Mouse (Mus musculus) midbrain, embryonic 14.5 days (tissue): Measurements from ENCODE around the gene B3gnt8. TPM values are rescaled to one million over a fixed set of nuclear protein-coding genes. Genes with fewer than 3 reads are reported as not detected.

Experiments
- ATAC-seq: fragments of 200-750 bp; cut with Nextera tagmentation; 2 replicates; pipeline ENCODE4 v1.8.0; 2017; ENCODE audit warnings: moderate number of reproducible peaks, moderate library complexity; ENCODE audit not compliant: low FRiP score, low TSS enrichment
- DNase-seq: peaks from one replicate; pipeline ENCODE4 v3.0.0-alpha.2; 2015
- H3K27ac ChIP-seq: fragments of 300-500 bp; sonication (generic); replicated peaks from 2 replicates; pipeline ENCODE4 v1.5.1; 2014; ENCODE audit warnings: mild to moderate bottlenecking, low read depth, low read length, moderate library complexity
- H3K27me3 ChIP-seq: fragments of 300-500 bp; sonication (generic); 2 replicates; pipeline ENCODE4 v1.6.1; 2014; ENCODE audit warnings: low read length, control low read depth, mixed read lengths; ENCODE audit not compliant: control insufficient read depth, insufficient read depth
- H3K36me3 ChIP-seq: fragments of 300-500 bp; sonication (generic); 2 replicates; pipeline ENCODE4 v1.6.1; 2014; ENCODE audit warnings: low read length, control low read depth; ENCODE audit not compliant: control insufficient read depth, insufficient read depth
- H3K4me1 ChIP-seq: fragments of 300-500 bp; sonication (generic); 2 replicates; pipeline ENCODE4 v1.6.1; 2014; ENCODE audit warnings: mild to moderate bottlenecking, antibody characterized with exemption, low read length, control low read depth; ENCODE audit not compliant: control insufficient read depth, insufficient read depth
- H3K4me2 ChIP-seq: fragments of 300-500 bp; sonication (generic); 2 replicates; pipeline ENCODE4 v1.6.1; 2014; ENCODE audit warnings: mild to moderate bottlenecking, low read length, moderate library complexity
- H3K4me3 ChIP-seq: fragments of 300-500 bp; sonication (generic); replicated peaks from 2 replicates; pipeline ENCODE4 v1.5.1; 2014; ENCODE audit warnings: low read depth, low read length
- H3K9ac ChIP-seq: fragments of 300-500 bp; sonication (generic); replicated peaks from 2 replicates; pipeline ENCODE4 v1.6.1; 2014; ENCODE audit warnings: mild to moderate bottlenecking, low read length, moderate library complexity
- H3K9me3 ChIP-seq: fragments of 300-500 bp; sonication (generic); 2 replicates; pipeline ENCODE4 v1.6.1; 2016; ENCODE audit warnings: low read length, control low read depth, mixed read lengths; ENCODE audit not compliant: control insufficient read depth
- WGBS: fragments of 180-500 bp; shearing (Covaris S2); extraction: QIAGEN DNeasy Blood & Tissue Kit; methylation state at CpG from one replicate; pipeline ENCODE4 v1.1.7; 2014; 5-methylcytosine and 5-hydroxymethylcytosine counted together
- polyA plus RNA-seq: library from polyadenylated mRNA; unstranded; fragments of >200 nt; fragmentation: Nextera tagmentation; extraction: Ambion mirVana; gene quantifications from 2 replicates; pipeline ENCODE4 v1.2.1, GENCODE M21; 2014

B3gnt8 gene
- polyA plus RNA-seq, 1 experiment from 2014 or later, result 0.50 TPM

- H3K36me3 ChIP-seq, result no peaks in the 10 kb centered on the region
- no peak within 1 kb of the TSS for H3K9ac ChIP-seq
- DNase-seq, result no peak
- no peak for ATAC-seq
- 0 out of 2 replicates have a peak, but pooled peaks cover 6% of the 10 kb centered on the region for H3K27me3 ChIP-seq
- no peak within 1 kb of the TSS for H3K27ac ChIP-seq
- no peaks in the 10 kb centered on the region for H3K9me3 ChIP-seq
- H3K4me2 ChIP-seq, result no peak within 1 kb of the TSS
- H3K4me1 ChIP-seq, result peaks cover 5% of the 10 kb centered on the region; the same call in 1 of the 2 replicates
- no peak within 1 kb of the TSS for H3K4me3 ChIP-seq
- WGBS, result 89% methylated on average over 5 of the region's 5 CpGs
Observed at GRCm38 (mm10) chr7:25615706-25616011, 10.8 kb upstream of the B3gnt8 start, which contains the start of gene Erich4. TSS of gene Erich4 (minus strand) at chr7:25615892.

GRCm38 (mm10) chr7:25617376-25618160 lies 8.9 kb upstream of the B3gnt8 start:
- WGBS, result 86% methylated on average over 10 of the region's 10 CpGs
- ATAC-seq, result no peak
- H3K36me3 ChIP-seq, result 0 out of 2 replicates have a peak, but pooled peaks cover 7% of the 10 kb centered on the region

DNA sequence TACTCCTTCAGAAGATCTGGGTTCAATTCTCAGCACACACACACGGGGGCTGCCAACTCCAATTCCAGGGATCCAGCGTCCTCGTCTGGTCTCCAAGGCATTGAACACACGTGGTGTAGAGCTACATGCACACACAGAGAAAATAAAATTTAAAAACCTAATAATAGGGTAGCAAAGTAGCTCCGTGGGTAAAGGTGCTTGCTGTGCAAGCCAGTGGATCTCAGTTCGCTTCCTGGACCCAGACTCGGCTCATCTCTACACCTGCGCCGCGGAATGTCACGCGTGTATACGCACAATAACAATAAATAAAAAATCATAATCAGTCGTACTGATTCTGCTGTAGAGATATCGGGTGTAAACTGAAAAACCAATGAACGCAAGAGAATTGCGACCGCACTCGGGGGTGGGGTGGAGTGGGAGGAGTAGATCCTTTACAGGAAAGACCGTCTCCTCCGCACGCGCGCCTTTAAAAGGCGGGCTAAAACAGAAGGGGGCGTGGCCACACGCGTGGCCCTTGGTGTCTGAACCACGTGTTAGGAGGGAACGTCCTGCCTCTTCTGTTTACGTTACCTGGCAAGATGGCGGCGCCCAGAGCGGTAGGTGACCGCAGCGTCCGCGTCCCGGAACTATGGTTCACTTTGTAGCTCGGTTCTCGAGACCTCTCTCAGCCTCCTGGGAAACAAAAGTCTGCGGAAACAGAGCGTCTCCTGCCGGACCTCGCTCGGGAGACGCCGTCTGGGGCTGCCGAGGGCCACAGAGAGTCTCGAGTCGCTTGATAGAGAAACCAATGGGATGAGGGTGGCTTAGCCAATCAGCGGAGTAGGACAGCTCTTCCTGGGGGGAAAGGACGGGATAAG lies 7.4 kb upstream of the B3gnt8 start, which contains the start of gene Dmac2:
Dmac2 (plus strand) TSS at position 550 of the 857 bp plus-strand sequence.
- Histone ChIP-seq H3K27me3 (0 out of 2 replicates have a peak, but pooled peaks cover 6% of the 10 kb centered on the region), H3K9me3 (no peaks in the 10 kb centered on the region), H3K36me3 (0 out of 2 replicates have a peak, but pooled peaks cover 11% of the 10 kb centered on the region), H3K4me1 (peaks cover 5% of the 10 kb centered on the region; the same call in 1 of the 2 replicates), H3K27ac (0 out of 2 replicates have a peak within 1 kb of the TSS, but pooled peaks have one; percentile 42), H3K4me2 (peak within 1 kb of the TSS; percentile 66), H3K9ac (peak within 1 kb of the TSS; percentile 41; the same call in 1 of the 2 replicates), H3K4me3 (peak within 1 kb of the TSS; percentile 51)
- DNase-seq (peak; percentile 97), ATAC-seq (peak; percentile 91)
- WGBS, result under 1% methylated on average over 53 of the region's 53 CpGs

More at GRCm38 (mm10) chr7:25617376-25618160, 8.9 kb upstream of the B3gnt8 start:
- no peaks in the 10 kb centered on the region for H3K9me3 ChIP-seq
- H3K9ac ChIP-seq, result no peak overlapping the region
- peaks cover 5% of the 10 kb centered on the region; the same call in 1 of the 2 replicates for H3K4me1 ChIP-seq
- H3K27me3 ChIP-seq, result 0 out of 2 replicates have a peak, but pooled peaks cover 6% of the 10 kb centered on the region
- H3K4me3 ChIP-seq, result no peak overlapping the region
- no peak overlapping the region for H3K4me2 ChIP-seq
- no peak for DNase-seq
- H3K27ac ChIP-seq, result no peak overlapping the region

DNA sequence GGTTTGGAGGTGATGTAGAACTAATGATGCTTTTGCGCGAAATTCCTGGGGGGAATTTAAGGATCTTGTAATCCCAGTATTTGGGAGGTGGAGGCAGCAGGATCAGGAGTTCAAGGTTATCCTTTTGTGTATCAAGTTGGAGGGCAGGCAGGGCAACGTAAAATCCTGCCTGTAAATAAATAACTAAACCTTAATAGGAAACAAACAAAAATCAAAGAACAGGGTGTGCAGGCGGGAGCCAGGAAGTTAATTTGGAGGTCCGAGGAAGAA lies 6.8 kb upstream of the B3gnt8 start:
- Histone ChIP-seq H3K4me1 (peaks cover 5% of the 10 kb centered on the region; the same call in 1 of the 2 replicates), H3K27ac (no peak overlapping the region), H3K9ac (peak overlapping the region; percentile 41; the same call in 1 of the 2 replicates), H3K9me3 (no peaks in the 10 kb centered on the region), H3K4me2 (peak overlapping the region; percentile 66), H3K36me3 (peaks cover 16% of the 10 kb centered on the region; the same call in 1 of the 2 replicates), H3K4me3 (peak overlapping the region; percentile 51), H3K27me3 (0 out of 2 replicates have a peak, but pooled peaks cover 6% of the 10 kb centered on the region)
- WGBS, result 23% methylated on average over 5 of the region's 5 CpGs
- no peak for ATAC-seq
- no peak for DNase-seq

- no peak overlapping the region for H3K9ac ChIP-seq
- no peaks in the 10 kb centered on the region for H3K9me3 ChIP-seq
- 95% methylated on average over 5 of the region's 5 CpGs for WGBS
- 0 out of 2 replicates have a peak, but pooled peaks cover 6% of the 10 kb centered on the region for H3K27me3 ChIP-seq
- no peak overlapping the region for H3K27ac ChIP-seq
- ATAC-seq (no peak), DNase-seq (no peak)
- peaks cover 5% of the 10 kb centered on the region; the same call in 1 of the 2 replicates for H3K4me1 ChIP-seq
- H3K36me3 ChIP-seq, result peaks cover 21% of the 10 kb centered on the region; the same call in 1 of the 2 replicates
- peak overlapping the region; percentile 51; the same call in 1 of the 2 replicates for H3K4me3 ChIP-seq
- H3K4me2 ChIP-seq, result peak overlapping the region; percentile 66
Observed at GRCm38 (mm10) chr7:25620101-25620500, 6.4 kb upstream of the B3gnt8 start.

GRCm38 (mm10) chr7:25620751-25621150 lies 5.7 kb upstream of the B3gnt8 start:
- ATAC-seq, result no peak
- Histone ChIP-seq H3K27ac (no peak overlapping the region), H3K9ac (no peak overlapping the region), H3K4me3 (no peak overlapping the region), H3K27me3 (0 out of 2 replicates have a peak, but pooled peaks cover 6% of the 10 kb centered on the region), H3K4me2 (no peak overlapping the region), H3K36me3 (peaks cover 24% of the 10 kb centered on the region; the same call in 1 of the 2 replicates), H3K4me1 (peaks cover 5% of the 10 kb centered on the region; the same call in 1 of the 2 replicates), H3K9me3 (no peaks in the 10 kb centered on the region)
- 86% methylated on average over 11 of the region's 11 CpGs for WGBS
- no peak for DNase-seq

DNA sequence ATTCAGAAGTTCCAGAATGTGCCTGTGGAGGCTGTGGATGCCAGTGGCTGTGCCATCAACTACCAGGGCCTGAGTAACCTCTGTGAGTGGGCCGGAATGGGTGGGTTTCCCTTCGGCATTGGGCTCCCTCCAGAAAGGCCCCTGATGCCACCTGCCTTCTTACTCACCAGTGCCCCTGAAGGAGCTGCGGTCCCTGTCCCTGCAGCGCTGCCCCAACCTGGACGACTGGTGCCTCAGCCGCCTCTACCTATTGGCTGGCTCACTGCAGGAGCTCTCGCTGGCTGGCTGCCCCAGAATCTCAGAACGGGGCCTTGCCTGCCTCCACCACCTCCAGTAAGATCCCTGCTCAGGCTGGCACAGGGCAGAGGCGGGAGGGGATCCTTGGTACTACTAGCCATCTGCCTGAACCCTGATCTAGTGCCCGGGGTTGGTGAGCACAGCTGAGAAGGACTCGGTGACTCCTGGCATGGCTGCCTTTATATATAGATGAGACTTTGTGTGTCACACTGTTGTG lies 2.5 kb upstream of the B3gnt8 start:
- Histone ChIP-seq H3K4me1 (peaks cover 5% of the 10 kb centered on the region; the same call in 1 of the 2 replicates), H3K27me3 (peaks cover 14% of the 10 kb centered on the region; the same call in 1 of the 2 replicates), H3K4me3 (no peak overlapping the region), H3K27ac (no peak overlapping the region), H3K4me2 (no peak overlapping the region), H3K9me3 (no peaks in the 10 kb centered on the region), H3K36me3 (peaks cover 29% of the 10 kb centered on the region; the same call in 1 of the 2 replicates), H3K9ac (no peak overlapping the region)
- DNase-seq (no peak), ATAC-seq (no peak)
- 89% methylated on average over 11 of the region's 11 CpGs for WGBS

DNA sequence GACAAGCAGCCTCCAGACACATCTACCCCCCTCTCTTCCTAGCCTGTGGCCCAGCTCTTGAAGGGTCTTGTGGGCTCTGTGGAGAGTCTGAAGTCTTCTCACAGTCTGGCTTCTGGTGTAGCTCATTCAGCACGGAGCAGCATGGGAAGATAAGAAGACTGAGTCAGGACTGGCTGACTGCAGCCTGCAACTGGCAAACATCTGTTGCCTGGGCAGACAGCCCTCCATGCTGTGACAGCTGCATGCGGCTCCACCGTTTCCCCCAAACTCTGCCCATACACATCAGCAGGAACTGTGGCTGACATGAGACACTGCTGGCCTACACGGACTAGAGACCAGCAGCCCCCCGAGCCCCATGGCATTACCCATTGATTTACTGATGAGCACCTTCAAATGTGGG lies 1.6 kb upstream of the B3gnt8 start:
- Histone ChIP-seq H3K9me3 (no peaks in the 10 kb centered on the region), H3K27ac (no peak overlapping the region), H3K9ac (no peak overlapping the region), H3K4me3 (no peak overlapping the region), H3K4me1 (peaks cover 2% of the 10 kb centered on the region; the same call in 1 of the 2 replicates), H3K27me3 (peaks cover 14% of the 10 kb centered on the region; the same call in 1 of the 2 replicates), H3K4me2 (no peak overlapping the region), H3K36me3 (peaks cover 35% of the 10 kb centered on the region)
- DNase-seq (no peak), ATAC-seq (no peak)
- WGBS, result 88% methylated on average over 5 of the region's 5 CpGs
